Mouse (Mus musculus) liver, postnatal 0 days (tissue): ENCODE data around the gene Magea6.
"Not testable (repeated sequence)": the region's sequence is repeated elsewhere in the genome, so short reads cannot be mapped to it uniquely, and the experiment has no call there.

Experiments
- CTCF ChIP-seq: sonication (generic); IDR thresholded peaks from 2 replicates; pipeline ENCODE4 v1.5.1; 2016; ENCODE audit warnings: antibody characterized with exemption, low read depth
- EP300 ChIP-seq: IDR thresholded peaks from 2 replicates; pipeline ENCODE4 v1.6.1; 2016; ENCODE audit warnings: antibody characterized with exemption, low read depth, mild to moderate bottlenecking

GRCm38 (mm10) chrX:154935887-154936286 is at the start of gene Magea6:
- not testable (repeated sequence) for TF ChIP-seq CTCF, EP300
